Mouse (Mus musculus): ENCODE measurements around the gene Ints4.

- TF ChIP-seq CTCF (IDR thresholded peaks at IDR 0.05; ENCODE audit: low read depth, low read length) (no peak), POLR2A (IDR thresholded peaks at IDR 0.05; ENCODE audit: borderline replicate concordance, low read depth, low read length) (0 out of 2 replicates have a peak, but pooled peaks have one; percentile 64)
Measured at GRCm38 (mm10) chr7:97480821-97481339, at the start of gene Ints4.

All from bone marrow macrophage, adult 2 months (primary cell).